Mouse (Mus musculus): ENCODE measurements around the gene Gm10644. TPM values are rescaled to one million over a fixed set of nuclear protein-coding genes. Genes with fewer than 3 reads are reported as not detected.

Gm10644 gene
- polyA plus RNA-seq, 1 experiment from 2014 or later = 0.93 TPM

DNA sequence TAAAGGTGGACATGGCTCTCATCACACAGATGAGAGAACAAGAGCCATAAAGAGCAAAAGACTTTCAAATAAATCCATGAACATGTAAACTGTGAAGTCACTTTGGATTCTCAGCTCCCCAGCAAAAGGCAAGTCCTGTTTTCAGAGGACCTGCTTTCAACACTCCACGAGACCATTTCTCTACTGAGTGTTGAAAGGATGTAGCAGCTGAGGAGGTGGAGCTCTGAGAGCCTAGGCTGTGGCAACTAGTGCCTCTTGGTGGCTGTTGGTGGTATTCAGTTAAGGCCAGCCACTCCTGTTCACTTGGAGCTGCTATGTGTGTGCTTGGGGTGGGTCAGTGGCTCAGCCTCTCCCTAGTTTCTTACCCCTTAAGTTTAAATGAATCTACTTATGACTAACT is 1.8 kb upstream of the Gm10644 start:
- WGBS = 10% methylated on average over 1 of the region's 1 CpGs
- Histone ChIP-seq H3K36me3 (no peaks in the 10 kb centered on the region), H3K4me2 (peak overlapping the region; percentile 94), H3K9me3 (replicated peaks) (no peaks in the 10 kb centered on the region), H3K27ac (no peak overlapping the region), H3K4me3 (peak overlapping the region; percentile 77), H3K9ac (no peak overlapping the region), H3K4me1 (replicated peaks) (peaks cover 21% of the 10 kb centered on the region), H3K27me3 (no peaks in the 10 kb centered on the region)
- no peak for ATAC-seq (replicated peaks; ENCODE audit: insufficient number of reproducible peaks, insufficient read depth, low FRiP score, low read depth)

DNA sequence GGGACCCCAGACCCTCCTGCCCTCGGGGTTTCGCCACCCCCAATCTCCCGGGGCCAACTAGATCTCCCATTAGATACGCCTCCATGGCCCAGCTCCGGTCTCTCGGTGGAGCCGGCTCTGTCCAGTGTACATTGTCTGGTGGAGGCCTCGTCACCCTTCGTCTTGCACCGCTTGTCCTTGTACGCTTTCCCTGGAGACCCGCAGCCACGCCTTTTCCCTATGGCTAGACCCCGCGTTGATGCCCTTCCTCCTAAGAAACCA is 883 bp upstream of the Gm10644 start:
- H3K4me1 ChIP-seq (replicated peaks) = peaks cover 21% of the 10 kb centered on the region
- no peak overlapping the region for H3K27ac ChIP-seq
- under 1% methylated on average over 15 of the region's 15 CpGs for WGBS
- H3K4me3 ChIP-seq = peak overlapping the region; percentile 77
- H3K9me3 ChIP-seq (replicated peaks) = no peaks in the 10 kb centered on the region
- H3K27me3 ChIP-seq = no peaks in the 10 kb centered on the region
- no peak for ATAC-seq (replicated peaks; ENCODE audit: insufficient number of reproducible peaks, insufficient read depth, low FRiP score, low read depth)
- peak overlapping the region; percentile 69 for H3K9ac ChIP-seq
- no peaks in the 10 kb centered on the region for H3K36me3 ChIP-seq
- peak overlapping the region; percentile 94 for H3K4me2 ChIP-seq

GRCm38 (mm10) chr8:83954749-83955105 is 278 bp downstream of the Gm10644 start:
- H3K4me3 ChIP-seq = peak overlapping the region; percentile 77
- peak overlapping the region; percentile 63 for H3K27ac ChIP-seq
- H3K9ac ChIP-seq = peak overlapping the region; percentile 55
- H3K4me2 ChIP-seq = peak overlapping the region; percentile 94
- 1% methylated on average over 14 of the region's 14 CpGs for WGBS
- H3K9me3 ChIP-seq (replicated peaks) = no peaks in the 10 kb centered on the region
- no peaks in the 10 kb centered on the region for H3K36me3 ChIP-seq
- ATAC-seq (replicated peaks; ENCODE audit: insufficient number of reproducible peaks, insufficient read depth, low FRiP score, low read depth) = no peak
- H3K27me3 ChIP-seq = no peaks in the 10 kb centered on the region
- H3K4me1 ChIP-seq (replicated peaks) = peaks cover 21% of the 10 kb centered on the region

DNA sequence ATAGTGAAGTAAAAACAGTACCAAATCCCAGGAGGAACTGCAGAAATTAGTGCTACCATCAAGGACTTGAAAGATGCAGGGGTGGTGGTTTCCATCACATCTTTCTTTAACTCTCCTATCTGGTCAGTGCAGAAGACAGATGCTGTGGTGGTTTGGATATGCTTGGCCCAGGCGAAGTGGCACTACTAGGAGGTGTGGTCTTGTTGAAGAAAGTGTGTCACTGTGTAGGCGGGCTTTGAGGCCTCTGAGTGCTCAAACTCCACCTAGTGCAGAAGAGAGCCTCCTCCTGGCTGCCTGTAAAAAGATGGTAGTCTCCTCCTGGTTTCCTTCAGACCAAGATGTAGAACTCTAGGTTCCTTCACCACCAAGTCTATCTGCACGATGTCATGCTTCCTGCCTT is 9.5 kb downstream of the Gm10644 start:
- Histone ChIP-seq H3K4me3 (no peak overlapping the region), H3K27me3 (no peaks in the 10 kb centered on the region), H3K9me3 (replicated peaks) (no peaks in the 10 kb centered on the region), H3K4me1 (replicated peaks) (no peaks in the 10 kb centered on the region), H3K27ac (no peak overlapping the region), H3K4me2 (no peak overlapping the region), H3K9ac (no peak overlapping the region), H3K36me3 (no peaks in the 10 kb centered on the region)
- 57% methylated on average over 3 of the region's 3 CpGs for WGBS
- no peak for ATAC-seq (replicated peaks; ENCODE audit: insufficient number of reproducible peaks, insufficient read depth, low FRiP score, low read depth)

DNA sequence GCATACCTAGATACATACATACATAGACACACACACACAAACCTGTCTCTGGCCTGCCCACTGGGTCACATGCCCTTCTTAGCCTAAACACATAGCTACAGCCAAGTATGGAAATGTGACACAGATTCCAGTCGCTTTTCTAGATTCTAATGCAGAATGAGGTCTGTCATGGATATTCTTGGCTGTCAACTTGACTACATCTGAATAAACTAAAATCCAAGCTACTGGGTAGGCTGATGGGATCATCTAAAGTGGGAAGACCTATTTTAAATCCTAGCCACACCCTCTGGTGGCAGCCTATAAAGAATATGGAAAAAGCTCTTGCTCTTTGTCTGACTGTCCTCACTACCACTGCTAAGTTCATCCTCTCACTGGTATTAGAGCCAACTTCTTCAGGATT is 12.6 kb downstream of the Gm10644 start:
- H3K9ac ChIP-seq = no peak overlapping the region
- H3K27me3 ChIP-seq = no peaks in the 10 kb centered on the region
- H3K27ac ChIP-seq = no peak overlapping the region
- peaks cover 18% of the 10 kb centered on the region; the same call in 1 of the 2 replicates for H3K36me3 ChIP-seq
- H3K4me3 ChIP-seq = no peak overlapping the region
- no peak for ATAC-seq (replicated peaks; ENCODE audit: insufficient number of reproducible peaks, insufficient read depth, low FRiP score, low read depth)
- no peak overlapping the region for H3K4me2 ChIP-seq
- H3K4me1 ChIP-seq (replicated peaks) = no peaks in the 10 kb centered on the region
- H3K9me3 ChIP-seq (replicated peaks) = no peaks in the 10 kb centered on the region
- WGBS = 74% methylated on average over 1 of the region's 1 CpGs

DNA sequence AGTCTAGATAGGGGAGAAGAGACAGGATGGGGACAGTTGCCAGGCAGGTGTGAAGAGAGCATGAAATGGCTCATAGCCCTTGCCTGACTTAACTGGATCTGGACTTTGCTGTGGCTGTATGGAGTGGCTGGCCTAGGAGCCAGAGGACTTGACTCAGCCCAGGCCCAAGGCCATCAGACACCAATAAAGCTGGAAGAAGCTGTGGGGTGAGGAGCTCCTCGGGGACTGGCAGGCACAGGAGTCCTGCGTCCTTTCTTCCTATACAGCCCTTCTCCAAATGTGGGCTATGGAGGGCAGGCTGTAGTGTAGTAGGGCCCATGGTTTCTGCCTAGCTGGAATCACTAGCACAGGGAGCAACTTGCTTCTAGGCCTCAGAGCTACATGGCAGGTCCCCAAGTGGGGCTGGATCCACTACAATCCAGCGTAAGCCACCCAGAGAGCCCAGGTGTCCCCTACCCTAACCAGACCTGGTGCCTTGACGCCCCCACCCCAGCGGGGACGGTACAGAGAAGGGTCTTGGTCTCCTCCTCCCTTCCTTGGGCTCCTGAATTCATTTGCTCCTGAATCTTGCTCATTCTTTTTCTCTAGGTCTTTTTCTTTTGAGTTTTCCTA is 13.8 kb downstream of the Gm10644 start:
- no peak overlapping the region for H3K27ac ChIP-seq
- 61% methylated on average over 6 of the region's 6 CpGs for WGBS
- no peaks in the 10 kb centered on the region for H3K9me3 ChIP-seq (replicated peaks)
- no peaks in the 10 kb centered on the region for H3K27me3 ChIP-seq
- H3K36me3 ChIP-seq = peaks cover 31% of the 10 kb centered on the region; the same call in 1 of the 2 replicates
- no peak for ATAC-seq (replicated peaks; ENCODE audit: insufficient number of reproducible peaks, insufficient read depth, low FRiP score, low read depth)
- H3K4me1 ChIP-seq (replicated peaks) = no peaks in the 10 kb centered on the region
- no peak overlapping the region for H3K4me2 ChIP-seq
- H3K4me3 ChIP-seq = no peak overlapping the region
- no peak overlapping the region for H3K9ac ChIP-seq

- Histone ChIP-seq H3K4me3 (no peak overlapping the region), H3K4me2 (no peak overlapping the region), H3K27me3 (no peaks in the 10 kb centered on the region), H3K4me1 (replicated peaks) (no peaks in the 10 kb centered on the region), H3K9me3 (replicated peaks) (no peaks in the 10 kb centered on the region), H3K36me3 (peaks cover 57% of the 10 kb centered on the region), H3K9ac (no peak overlapping the region), H3K27ac (no peak overlapping the region)
- WGBS = 91% methylated on average over 15 of the region's 15 CpGs
- no peak for ATAC-seq (replicated peaks; ENCODE audit: insufficient number of reproducible peaks, insufficient read depth, low FRiP score, low read depth)
These were observed 16.7 kb downstream of the Gm10644 start for GRCm38 (mm10) chr8:83938330-83938729.

DNA sequence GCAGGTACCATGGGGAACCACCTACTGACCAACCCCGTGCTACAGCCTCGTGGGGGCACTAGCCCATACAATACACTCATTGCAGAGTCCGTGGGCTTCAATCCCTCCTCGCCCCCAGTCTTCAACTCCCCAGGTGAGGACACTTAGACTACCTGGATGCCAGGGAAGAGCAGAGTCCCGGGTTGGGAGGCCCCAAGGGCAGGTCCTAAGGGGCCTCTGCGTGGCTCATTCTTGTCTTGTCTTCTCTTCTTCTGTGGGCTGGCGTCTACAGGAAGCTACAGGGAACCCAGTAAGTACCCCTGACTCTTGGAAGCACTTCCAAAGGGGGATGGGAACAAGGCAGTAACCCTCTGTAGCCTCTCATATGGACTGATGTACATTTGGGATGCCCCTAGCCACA is 17.4 kb downstream of the Gm10644 start:
- Histone ChIP-seq H3K27ac (no peak overlapping the region), H3K27me3 (no peaks in the 10 kb centered on the region), H3K4me2 (no peak overlapping the region), H3K9me3 (replicated peaks) (no peaks in the 10 kb centered on the region), H3K4me3 (no peak overlapping the region), H3K4me1 (replicated peaks) (no peaks in the 10 kb centered on the region), H3K36me3 (peaks cover 64% of the 10 kb centered on the region), H3K9ac (no peak overlapping the region)
- ATAC-seq (replicated peaks; ENCODE audit: insufficient number of reproducible peaks, insufficient read depth, low FRiP score, low read depth) = no peak
- WGBS = 88% methylated on average over 7 of the region's 7 CpGs

DNA sequence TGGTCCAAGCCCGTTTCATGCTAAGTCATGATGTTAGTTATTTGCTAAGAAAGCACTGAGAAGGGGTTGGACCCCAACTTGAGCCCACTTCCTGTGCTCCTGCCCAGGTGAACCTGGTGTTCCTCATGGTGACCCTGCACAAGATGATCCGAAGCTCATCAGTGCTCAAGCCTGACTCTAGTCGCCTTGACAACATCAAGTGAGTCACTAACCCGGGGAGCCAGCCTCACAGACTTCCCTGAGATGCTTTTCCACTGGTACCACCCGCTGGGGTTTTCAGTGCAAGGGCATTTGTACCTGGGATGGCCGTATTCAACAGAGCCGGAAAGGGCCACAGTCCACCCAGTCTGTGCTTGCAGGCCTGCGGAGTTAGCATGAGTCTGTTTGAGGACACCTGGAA is 19.6 kb downstream of the Gm10644 start:
- Histone ChIP-seq H3K4me1 (replicated peaks) (no peaks in the 10 kb centered on the region), H3K4me3 (no peak overlapping the region), H3K27me3 (no peaks in the 10 kb centered on the region), H3K4me2 (no peak overlapping the region), H3K27ac (no peak overlapping the region), H3K36me3 (peaks cover 86% of the 10 kb centered on the region), H3K9me3 (replicated peaks) (no peaks in the 10 kb centered on the region), H3K9ac (no peak overlapping the region)
- no peak for ATAC-seq (replicated peaks; ENCODE audit: insufficient number of reproducible peaks, insufficient read depth, low FRiP score, low read depth)
- WGBS = 91% methylated on average over 8 of the region's 8 CpGs

- Histone ChIP-seq H3K36me3 (peaks cover 89% of the 10 kb centered on the region), H3K27ac (no peak overlapping the region), H3K4me2 (no peak overlapping the region), H3K4me3 (no peak overlapping the region), H3K9ac (no peak overlapping the region), H3K9me3 (replicated peaks) (no peaks in the 10 kb centered on the region), H3K4me1 (replicated peaks) (no peaks in the 10 kb centered on the region), H3K27me3 (no peaks in the 10 kb centered on the region)
- WGBS = 83% methylated on average over 2 of the region's 2 CpGs
- ATAC-seq (replicated peaks; ENCODE audit: insufficient number of reproducible peaks, insufficient read depth, low FRiP score, low read depth) = no peak
These were observed 20.0 kb downstream of the Gm10644 start for GRCm38 (mm10) chr8:83934994-83935393.

GRCm38 (mm10) chr8:83934222-83934621 is 20.8 kb downstream of the Gm10644 start:
- ATAC-seq (replicated peaks; ENCODE audit: insufficient number of reproducible peaks, insufficient read depth, low FRiP score, low read depth) = no peak
- no peaks in the 10 kb centered on the region for H3K27me3 ChIP-seq
- no peak overlapping the region for H3K4me3 ChIP-seq
- WGBS = 85% methylated on average over 5 of the region's 5 CpGs
- no peaks in the 10 kb centered on the region for H3K9me3 ChIP-seq (replicated peaks)
- H3K36me3 ChIP-seq = peaks cover 90% of the 10 kb centered on the region
- no peaks in the 10 kb centered on the region for H3K4me1 ChIP-seq (replicated peaks)
- H3K9ac ChIP-seq = no peak overlapping the region
- H3K27ac ChIP-seq = no peak overlapping the region
- H3K4me2 ChIP-seq = no peak overlapping the region

DNA sequence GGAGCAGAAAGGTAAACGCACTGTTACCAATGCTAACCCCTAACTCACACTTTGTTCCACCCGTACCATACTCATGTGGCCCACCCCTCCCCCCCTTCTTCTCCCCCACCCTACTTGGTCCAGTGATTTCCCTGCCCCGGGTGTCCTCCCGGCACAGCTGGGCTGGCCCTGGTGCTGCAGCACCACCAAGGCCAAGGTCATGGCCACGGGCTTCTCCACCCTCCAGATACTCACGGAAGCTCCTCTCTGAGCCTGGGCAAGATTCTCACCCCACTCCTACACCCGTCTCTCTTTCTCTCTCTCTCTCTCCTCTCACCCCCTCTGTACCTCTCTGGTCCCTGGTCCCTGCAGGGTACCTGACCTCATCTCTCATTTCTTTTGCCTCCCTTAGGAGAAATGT is 28.7 kb downstream of the Gm10644 start:
- H3K9me3 ChIP-seq (replicated peaks) = no peaks in the 10 kb centered on the region
- WGBS = 61% methylated on average over 7 of the region's 7 CpGs
- H3K36me3 ChIP-seq = peaks cover 32% of the 10 kb centered on the region
- no peaks in the 10 kb centered on the region for H3K27me3 ChIP-seq
- ATAC-seq (replicated peaks; ENCODE audit: insufficient number of reproducible peaks, insufficient read depth, low FRiP score, low read depth) = no peak
- no peak overlapping the region for H3K4me2 ChIP-seq
- no peak overlapping the region for H3K27ac ChIP-seq
- no peaks in the 10 kb centered on the region for H3K4me1 ChIP-seq (replicated peaks)
- H3K9ac ChIP-seq = no peak overlapping the region
- H3K4me3 ChIP-seq = no peak overlapping the region
